Mouse (Mus musculus): ENCODE measurements around the gene Unkl. TPM values are rescaled to one million over a fixed set of nuclear protein-coding genes. Genes with fewer than 3 reads are reported as not detected.
A peak's percentile ranks its signal among the peaks of the same experiment; 100 is the strongest.

Unkl gene
- total and polyA plus RNA-seq, 3 experiments, result 6.6 to 7.5 (median 7.4) TPM

DNA sequence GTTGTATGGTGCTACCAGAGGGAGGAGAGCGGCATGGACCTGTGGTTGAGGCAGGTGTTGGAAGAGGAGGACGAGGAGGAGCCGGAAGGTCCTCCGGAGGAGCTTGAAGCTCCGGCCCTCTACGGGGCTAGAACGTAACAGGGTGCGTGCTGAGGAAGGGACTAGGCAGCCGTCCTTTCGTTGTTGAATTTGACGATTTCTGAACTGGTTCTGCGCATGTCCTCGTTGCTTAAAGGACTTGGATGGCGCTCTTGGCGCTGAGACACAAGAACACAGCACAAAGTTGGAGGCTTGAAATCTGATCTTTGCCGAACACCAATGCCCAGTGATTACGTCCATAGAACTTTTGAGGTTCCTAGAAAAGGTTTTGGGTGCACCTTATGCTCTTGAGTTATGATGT is 3.2 kb upstream of the Unkl start:
- peak overlapping the region; percentile 98 for H3K27ac ChIP-seq
- H3K36me3 ChIP-seq (ENCODE audit: control insufficient read depth, insufficient read depth, low read length), result peaks cover 5% of the 10 kb centered on the region; the same call in 1 of the 2 replicates
- 8% methylated on average over 17 of the region's 17 CpGs for WGBS
- intact Hi-C loops (cut with DNase I), result loop anchor here (1.0 to 5.0 kb wide), 4 partner anchors 52 to 168 kb away; partner anchors contain the start of genes Clcn7, Cramp1l, Gnptg and Ift140
- DNase-seq, result no peak
- H3K4me3 ChIP-seq, result peak overlapping the region; percentile 94
- 0 out of 2 replicates have a peak, but pooled peaks cover 2% of the 10 kb centered on the region for H3K79me2 ChIP-seq (replicated peaks; ENCODE audit: control insufficient read depth, insufficient read depth, low read length)
- peak overlapping the region; percentile 81 for H3K9ac ChIP-seq (ENCODE audit: low read depth, low read length)
- TF ChIP-seq EP300 (IDR thresholded peaks at IDR 0.05; ENCODE audit: insufficient read depth, low read depth, low read length), result no peak
- no peak for TF ChIP-seq POLR2A (IDR thresholded peaks at IDR 0.05; ENCODE audit: insufficient read depth, low read depth, low read length)
- no peak for TF ChIP-seq CTCF (IDR thresholded peaks at IDR 0.05)
- H3K27me3 ChIP-seq (ENCODE audit: control insufficient read depth, insufficient read depth, low read length), result no peaks in the 10 kb centered on the region
- H3K4me1 ChIP-seq (ENCODE audit: control insufficient read depth, insufficient read depth, low read length), result peaks cover 7% of the 10 kb centered on the region

DNA sequence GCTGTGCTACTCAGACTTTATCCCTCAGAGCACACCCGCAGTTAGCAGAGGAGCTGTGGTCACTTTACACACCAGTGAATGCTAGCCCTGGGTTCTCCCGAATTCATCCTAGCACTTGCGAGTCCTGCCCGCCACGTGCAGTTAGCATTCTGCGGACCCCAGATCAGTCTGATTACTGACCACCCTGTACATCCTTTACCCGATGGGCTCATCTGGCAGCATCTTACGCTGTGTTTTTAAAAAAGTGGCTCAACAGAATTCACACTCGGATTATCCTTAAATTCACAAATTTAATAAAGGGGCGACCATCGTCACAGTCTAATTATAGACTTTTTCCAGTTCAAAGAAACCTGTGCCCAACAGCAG is 430 bp upstream of the Unkl start:
- WGBS, result 7% methylated on average over 11 of the region's 11 CpGs
- H3K4me1 ChIP-seq (ENCODE audit: control insufficient read depth, insufficient read depth, low read length), result peaks cover 7% of the 10 kb centered on the region
- peak overlapping the region; percentile 90 for H3K27ac ChIP-seq
- peaks cover 4% of the 10 kb centered on the region; the same call in 1 of the 2 replicates for H3K79me2 ChIP-seq (replicated peaks; ENCODE audit: control insufficient read depth, insufficient read depth, low read length)
- no peak for DNase-seq
- intact Hi-C loops (cut with DNase I), result loop anchor here (5.0 kb wide), 1 partner anchor 55 kb away; the partner anchor contains the start of genes Gnptg and Tsr3
- no peaks in the 10 kb centered on the region for H3K27me3 ChIP-seq (ENCODE audit: control insufficient read depth, insufficient read depth, low read length)
- peak overlapping the region; percentile 97 for H3K9ac ChIP-seq (ENCODE audit: low read depth, low read length)
- peaks cover 7% of the 10 kb centered on the region; the same call in 1 of the 2 replicates for H3K36me3 ChIP-seq (ENCODE audit: control insufficient read depth, insufficient read depth, low read length)
- H3K4me3 ChIP-seq, result peak overlapping the region; percentile 98
- TF ChIP-seq POLR2A (IDR thresholded peaks at IDR 0.05; ENCODE audit: insufficient read depth, low read depth, low read length), result no peak
- no peak for TF ChIP-seq CTCF (IDR thresholded peaks at IDR 0.05)
- TF ChIP-seq EP300 (IDR thresholded peaks at IDR 0.05; ENCODE audit: insufficient read depth, low read depth, low read length), result no peak

DNA sequence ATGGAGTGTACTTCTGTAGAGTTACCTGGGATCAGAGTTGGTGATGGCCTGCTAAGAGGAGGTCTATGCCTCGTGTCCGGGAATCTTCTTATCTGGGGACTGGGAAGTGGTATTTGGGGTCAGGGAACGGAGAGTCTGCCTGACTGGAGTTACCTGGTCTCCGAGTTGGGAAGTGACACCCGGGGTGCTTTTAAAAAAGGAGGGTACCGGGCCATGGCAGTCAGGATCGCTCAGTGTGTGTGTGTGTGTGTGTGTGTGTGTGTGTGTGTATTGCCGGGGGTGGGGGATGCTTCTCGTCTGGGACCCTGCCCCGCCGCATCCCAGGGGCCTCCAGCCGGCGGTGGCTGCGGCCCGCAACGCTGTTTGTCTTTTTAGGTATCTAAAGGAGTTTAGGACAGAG is 894 bp downstream of the Unkl start:
- peaks cover 7% of the 10 kb centered on the region; the same call in 1 of the 2 replicates for H3K36me3 ChIP-seq (ENCODE audit: control insufficient read depth, insufficient read depth, low read length)
- TF ChIP-seq CTCF (IDR thresholded peaks at IDR 0.05) (no peak), POLR2A (IDR thresholded peaks at IDR 0.05; ENCODE audit: insufficient read depth, low read depth, low read length) (no peak), EP300 (IDR thresholded peaks at IDR 0.05; ENCODE audit: insufficient read depth, low read depth, low read length) (no peak)
- 3% methylated on average over 15 of the region's 16 CpGs for WGBS
- intact Hi-C loops (cut with DNase I), result loop anchor here (5.0 kb wide), 1 partner anchor 53 kb away; the partner anchor contains the start of genes Gnptg and Tsr3
- H3K4me3 ChIP-seq, result peak overlapping the region; percentile 98
- peak overlapping the region; percentile 97 for H3K9ac ChIP-seq (ENCODE audit: low read depth, low read length)
- peak overlapping the region; percentile 90 for H3K27ac ChIP-seq
- H3K27me3 ChIP-seq (ENCODE audit: control insufficient read depth, insufficient read depth, low read length), result no peaks in the 10 kb centered on the region
- peaks cover 10% of the 10 kb centered on the region for H3K79me2 ChIP-seq (replicated peaks; ENCODE audit: control insufficient read depth, insufficient read depth, low read length)
- DNase-seq, result no peak
- peaks cover 5% of the 10 kb centered on the region for H3K4me1 ChIP-seq (ENCODE audit: control insufficient read depth, insufficient read depth, low read length)

DNA sequence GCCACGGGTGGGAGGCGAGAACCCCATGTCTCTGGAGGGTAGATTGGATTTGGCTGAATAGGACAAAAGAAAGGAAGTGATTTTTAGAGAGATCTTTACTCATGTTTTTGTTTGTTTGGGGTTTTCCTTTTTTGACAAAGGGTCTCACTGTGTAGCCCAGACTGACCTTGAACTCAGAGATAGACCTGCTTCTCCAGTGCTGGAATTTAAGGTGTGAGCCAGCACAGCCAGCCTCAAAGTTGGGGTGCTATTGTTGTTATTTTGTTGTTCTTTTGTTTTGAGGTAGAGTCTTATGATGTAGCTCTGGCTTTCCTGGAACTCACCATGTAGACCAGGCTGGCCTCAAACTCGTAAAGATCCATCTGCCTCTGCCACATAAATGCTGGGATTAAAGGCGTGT is 14.2 kb downstream of the Unkl start:
- no peak overlapping the region for H3K9ac ChIP-seq (ENCODE audit: low read depth, low read length)
- no peaks in the 10 kb centered on the region for H3K36me3 ChIP-seq (ENCODE audit: control insufficient read depth, insufficient read depth, low read length)
- H3K79me2 ChIP-seq (replicated peaks; ENCODE audit: control insufficient read depth, insufficient read depth, low read length), result no peaks in the 10 kb centered on the region
- DNase-seq, result no peak
- 91% methylated on average over 4 of the region's 4 CpGs for WGBS
- TF ChIP-seq POLR2A (IDR thresholded peaks at IDR 0.05; ENCODE audit: insufficient read depth, low read depth, low read length) (no peak), EP300 (IDR thresholded peaks at IDR 0.05; ENCODE audit: insufficient read depth, low read depth, low read length) (no peak), CTCF (IDR thresholded peaks at IDR 0.05) (no peak)
- no peak overlapping the region for H3K4me3 ChIP-seq
- no peak overlapping the region for H3K27ac ChIP-seq
- intact Hi-C loops (cut with DNase I), result no loop called here
- H3K27me3 ChIP-seq (ENCODE audit: control insufficient read depth, insufficient read depth, low read length), result no peaks in the 10 kb centered on the region
- no peaks in the 10 kb centered on the region for H3K4me1 ChIP-seq (ENCODE audit: control insufficient read depth, insufficient read depth, low read length)

DNA sequence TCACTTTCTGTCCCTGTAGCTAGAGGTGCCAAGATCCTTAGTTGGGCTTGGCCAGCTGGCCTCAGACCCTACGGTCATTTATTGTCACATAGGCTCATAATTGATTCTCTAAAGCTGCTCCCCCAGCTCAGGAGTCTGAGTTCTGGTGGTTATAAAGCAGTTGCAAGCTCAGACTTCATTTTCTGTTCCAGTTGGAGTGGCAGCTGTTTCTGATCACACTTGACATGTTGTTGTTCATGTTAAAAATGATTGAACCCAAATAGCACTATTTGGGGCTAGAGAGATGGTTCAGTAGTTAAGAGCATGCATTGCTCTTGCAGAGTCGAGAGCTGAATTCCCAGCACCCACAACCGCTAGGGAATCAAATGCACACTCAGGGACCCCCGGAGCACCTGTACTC is 21.8 kb downstream of the Unkl start:
- no peak overlapping the region for H3K9ac ChIP-seq (ENCODE audit: low read depth, low read length)
- peaks cover 5% of the 10 kb centered on the region for H3K4me1 ChIP-seq (ENCODE audit: control insufficient read depth, insufficient read depth, low read length)
- no peaks in the 10 kb centered on the region for H3K36me3 ChIP-seq (ENCODE audit: control insufficient read depth, insufficient read depth, low read length)
- 82% methylated on average over 4 of the region's 4 CpGs for WGBS
- intact Hi-C loops (cut with DNase I), result no loop called here
- H3K27ac ChIP-seq, result no peak overlapping the region
- no peak for DNase-seq
- TF ChIP-seq CTCF (IDR thresholded peaks at IDR 0.05), result no peak
- no peak for TF ChIP-seq POLR2A (IDR thresholded peaks at IDR 0.05; ENCODE audit: insufficient read depth, low read depth, low read length)
- TF ChIP-seq EP300 (IDR thresholded peaks at IDR 0.05; ENCODE audit: insufficient read depth, low read depth, low read length), result no peak
- H3K79me2 ChIP-seq (replicated peaks; ENCODE audit: control insufficient read depth, insufficient read depth, low read length), result no peaks in the 10 kb centered on the region
- no peaks in the 10 kb centered on the region for H3K27me3 ChIP-seq (ENCODE audit: control insufficient read depth, insufficient read depth, low read length)
- no peak overlapping the region for H3K4me3 ChIP-seq

DNA sequence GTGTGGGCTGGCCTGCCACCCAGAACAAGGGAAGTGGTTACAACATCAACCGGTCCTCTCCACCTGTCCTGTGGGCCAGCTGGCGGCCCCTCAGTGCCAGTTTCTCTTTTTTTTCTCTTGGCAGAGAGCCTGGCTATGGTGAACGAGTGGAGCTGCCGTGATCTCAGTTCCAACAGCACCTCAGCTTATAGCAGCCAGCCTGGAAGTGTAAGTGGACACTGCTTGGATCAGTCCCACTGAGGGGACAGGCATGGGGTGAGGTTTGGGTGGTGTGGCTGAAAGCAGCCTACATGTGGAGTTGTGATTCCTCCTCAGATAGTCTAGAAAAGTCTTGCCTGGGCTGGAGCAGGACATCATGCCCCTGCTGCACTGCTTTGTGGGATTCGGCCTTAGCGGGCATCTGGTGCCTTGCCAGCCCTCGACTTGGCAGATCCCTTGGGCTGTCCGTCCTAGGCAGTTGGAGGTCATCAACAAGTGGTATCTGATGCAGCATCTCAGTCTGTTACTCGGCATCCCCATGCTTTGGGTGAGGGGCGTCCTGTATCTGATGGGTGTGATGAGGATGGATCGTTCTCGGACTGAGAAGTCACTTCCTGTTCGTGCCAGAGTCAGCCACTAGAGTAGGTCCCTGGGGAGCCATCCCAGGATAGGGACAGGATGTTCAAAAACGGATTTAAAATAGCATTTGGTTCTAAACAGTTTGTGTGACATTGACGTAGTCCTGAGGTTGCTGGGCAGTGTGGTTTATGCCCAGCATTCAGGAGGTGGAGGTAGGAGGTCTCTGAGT is 22.7 kb downstream of the Unkl start:
- Histone ChIP-seq H3K79me2 (replicated peaks; ENCODE audit: control insufficient read depth, insufficient read depth, low read length) (no peaks in the 10 kb centered on the region), H3K9ac (ENCODE audit: low read depth, low read length) (no peak overlapping the region), H3K27me3 (ENCODE audit: control insufficient read depth, insufficient read depth, low read length) (no peaks in the 10 kb centered on the region), H3K27ac (peak overlapping the region; percentile 52), H3K36me3 (ENCODE audit: control insufficient read depth, insufficient read depth, low read length) (no peaks in the 10 kb centered on the region), H3K4me1 (ENCODE audit: control insufficient read depth, insufficient read depth, low read length) (peaks cover 5% of the 10 kb centered on the region), H3K4me3 (no peak overlapping the region)
- WGBS, result 41% methylated on average over 15 of the region's 15 CpGs
- intact Hi-C loops (cut with DNase I), result no loop called here
- peak; percentile 29 to 36 for DNase-seq
- TF ChIP-seq CTCF (IDR thresholded peaks at IDR 0.05) (peak; percentile 18), POLR2A (IDR thresholded peaks at IDR 0.05; ENCODE audit: insufficient read depth, low read depth, low read length) (no peak)

Data from heart, adult 2 months (tissue).